Mouse (Mus musculus) spleen, adult 12 weeks (tissue): ENCODE results near the gene Vmn1r203.
"Not testable (repeated sequence)": the region's sequence is repeated elsewhere in the genome, so short reads cannot be mapped to it uniquely, and the experiment has no call there.

Experiments
- DNase-seq: peaks from one replicate; pipeline ENCODE4 v3.0.0; 2022; ENCODE audit warnings: low spot score

The Vmn1r203 gene

GRCm38 (mm10) chr13:22517814-22518213, at the start of gene Vmn1r203:
TSS of gene Vmn1r203 (plus strand) at chr13:22518114.
- no peak for DNase-seq

GRCm38 (mm10) chr13:22471623-22472022, 46.3 kb upstream of the Vmn1r203 start, which contains the start of gene Vmn1r201:
TSS of gene Vmn1r201 (plus strand) at chr13:22471923.
- DNase-seq, result no peak

- DNase-seq, result no peak
Observed at GRCm38 (mm10) chr13:22502431-22502830, 15.5 kb upstream of the Vmn1r203 start.

- no peak for DNase-seq
Observed at GRCm38 (mm10) chr13:22505281-22505680, 12.6 kb upstream of the Vmn1r203 start, which contains the start of gene Vmn1r202. TSS of gene Vmn1r202 (minus strand) at chr13:22505381.

- DNase-seq, result not testable (repeated sequence)
Observed at GRCm38 (mm10) chr13:22552898-22553297, 35.0 kb downstream of the Vmn1r203 start, which contains the start of gene Vmn1r204. TSS of gene Vmn1r204 (plus strand) at chr13:22553198.

- DNase-seq, result not testable (repeated sequence)
Observed at GRCm38 (mm10) chr13:22574911-22575310, 57.0 kb downstream of the Vmn1r203 start.
